Mouse (Mus musculus): ENCODE data around the gene Yju2.
A peak's percentile ranks its signal among the peaks of the same experiment; 100 is the strongest.

The Yju2 gene

GRCm38 (mm10) chr17:55961631-55962030 is 2.7 kb downstream of the Yju2 start:
- DNase-seq = peak; percentile 48

GRCm38 (mm10) chr17:55963171-55963570 is 4.3 kb downstream of the Yju2 start:
- peak; percentile 32 for DNase-seq

GRCm38 (mm10) chr17:55964496-55964895 is 5.6 kb downstream of the Yju2 start:
- DNase-seq = peak; percentile 36

GRCm38 (mm10) chr17:55964996-55965395 is 6.1 kb downstream of the Yju2 start:
- DNase-seq = no peak

GRCm38 (mm10) chr17:55967186-55967585 is 8.3 kb downstream of the Yju2 start:
- peak; percentile 55 for DNase-seq

GRCm38 (mm10) chr17:55968210-55968609 is 9.3 kb downstream of the Yju2 start:
- DNase-seq = peak; percentile 55

GRCm38 (mm10) chr17:55969560-55969959 is 10.7 kb downstream of the Yju2 start:
- DNase-seq = no peak

- peak; percentile 74 for DNase-seq
Measured at GRCm38 (mm10) chr17:55969966-55970891, 11.3 kb downstream of the Yju2 start, which contains the start of gene Shd. Gene Shd, plus strand, starts transcription at chr17:55970467.

- peak; percentile 54 for DNase-seq
Measured at GRCm38 (mm10) chr17:55971453-55971852, 12.6 kb downstream of the Yju2 start.

GRCm38 (mm10) chr17:55976255-55976862 is 17.5 kb downstream of the Yju2 start:
- DNase-seq = peak; percentile 87

- DNase-seq = no peak
Measured at GRCm38 (mm10) chr17:55977301-55977700, 18.4 kb downstream of the Yju2 start.

- peak; percentile 90 for DNase-seq
Measured at GRCm38 (mm10) chr17:55986030-55986961, 27.4 kb downstream of the Yju2 start, which contains the start of gene Fsd1. Gene Fsd1, plus strand, starts transcription at chr17:55986509.

GRCm38 (mm10) chr17:55990278-55990898 is 31.5 kb downstream of the Yju2 start:
- no peak for DNase-seq

GRCm38 (mm10) chr17:55996007-55996406 is 37.1 kb downstream of the Yju2 start:
- DNase-seq = no peak

- DNase-seq = peak; percentile 49
Measured at GRCm38 (mm10) chr17:55999794-56000499, 41.0 kb downstream of the Yju2 start.

- DNase-seq = peak; percentile 67
Measured at GRCm38 (mm10) chr17:56003000-56003399, 44.1 kb downstream of the Yju2 start.

GRCm38 (mm10) chr17:56005415-56006061 is 46.6 kb downstream of the Yju2 start, which contains the start of the genes Stap2 and Mpnd:
Gene Stap2, minus strand, starts transcription at chr17:56005584.
Gene Mpnd, plus strand, starts transcription at chr17:56005711.
- peak; percentile 81 for DNase-seq

- DNase-seq = peak; percentile 67
Measured at GRCm38 (mm10) chr17:56006956-56007355, 48.1 kb downstream of the Yju2 start.

- peak; percentile 59 for DNase-seq
Measured at GRCm38 (mm10) chr17:56007444-56008355, 48.8 kb downstream of the Yju2 start.
